In the genomic region with DNA sequence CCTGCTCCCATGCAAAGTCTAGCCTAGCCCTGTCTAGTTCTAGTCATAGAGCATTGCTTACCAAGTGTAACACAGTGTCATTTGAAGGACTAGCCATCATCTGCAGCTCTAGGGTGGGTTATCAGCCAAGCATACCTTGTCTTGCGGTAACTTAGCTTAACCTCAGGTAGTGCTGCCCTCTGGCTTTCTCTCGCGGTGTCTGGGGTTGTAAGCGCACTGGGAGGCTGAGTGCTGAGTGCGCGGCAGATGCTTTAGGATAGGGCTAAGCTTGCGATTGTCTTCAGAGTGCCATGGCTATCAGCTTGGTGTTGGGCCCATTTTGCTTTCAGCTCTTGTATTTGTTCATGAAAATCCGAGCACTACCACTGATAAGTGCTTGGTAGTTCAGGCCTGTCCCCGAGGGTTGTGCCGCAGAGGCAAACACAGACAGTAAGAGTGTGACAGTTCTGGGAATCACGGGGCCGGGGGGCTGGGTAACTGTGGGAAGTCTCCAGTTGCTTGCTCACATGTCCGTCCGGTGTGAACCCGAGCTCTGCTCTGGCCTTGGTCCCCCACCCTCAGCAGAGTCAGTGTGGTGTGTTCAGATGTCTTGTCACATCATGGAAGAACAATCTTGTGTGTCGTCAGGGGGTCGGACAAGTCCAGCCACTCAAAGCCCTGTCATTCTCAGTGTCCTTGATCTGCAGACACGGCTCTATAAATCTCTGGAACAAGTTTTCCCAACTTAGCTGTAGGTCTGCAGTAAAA, we compare ENCODE assay signal across 12 mouse cellular contexts. TPM values are rescaled to one million over a fixed set of nuclear protein-coding genes. Genes with fewer than 3 reads are reported as not detected.
DNase-seq lines count a peak whose midpoint lies in the region; ATAC-seq and TF ChIP-seq lines count a peak whose summit lies in the region.
"Had no signal": no experiment of that assay in that cellular context is flagged by ENCODE, and none has a peak within 500 bp of the region (broad histone marks: within the 10 kb centered on the region; RNA-seq: fewer than 3 reads in every experiment).

No protein-coding gene starts in this region.

- H3K4me2 ChIP-seq in forebrain, postnatal 0 days (ENCODE audit: low read depth) = no peak overlapping the region
- H3K4me2 ChIP-seq in forebrain, embryonic 16.5 days (ENCODE audit: low read length) = no peak overlapping the region
- H3K4me2 ChIP-seq in kidney, embryonic 15.5 days = no peak overlapping the region

- H3K36me3 ChIP-seq in forebrain, postnatal 0 days (ENCODE audit: insufficient read depth) = no peaks in the 10 kb centered on the region
- no peaks in the 10 kb centered on the region for H3K36me3 ChIP-seq in forebrain, embryonic 16.5 days (ENCODE audit: control insufficient read depth, insufficient read depth)
- H3K36me3 ChIP-seq in kidney, embryonic 15.5 days = no peaks in the 10 kb centered on the region
- H3K36me3 ChIP-seq in megakaryocyte, embryonic 14.5 days (replicated peaks; ENCODE audit: low read length) = peaks cover 63% of the 10 kb centered on the region
- H3K36me3 ChIP-seq: embryonic facial prominence, embryonic 10.5 days had no signal

- no peak overlapping the region for H3K27ac ChIP-seq in forebrain, postnatal 0 days (ENCODE audit: low read depth, low read length)
- H3K27ac ChIP-seq in forebrain, embryonic 16.5 days (ENCODE audit: low read length) = no peak overlapping the region
- no peak overlapping the region for H3K27ac ChIP-seq in kidney, embryonic 15.5 days
- H3K27ac ChIP-seq: embryonic facial prominence, embryonic 10.5 days had no signal

- H3K9ac ChIP-seq in forebrain, postnatal 0 days = no peak overlapping the region
- no peak overlapping the region for H3K9ac ChIP-seq in forebrain, embryonic 16.5 days (replicated peaks; ENCODE audit: low read depth, low read length)
- no peak overlapping the region for H3K9ac ChIP-seq in kidney, embryonic 15.5 days

- no peaks in the 10 kb centered on the region for H3K9me3 ChIP-seq in forebrain, postnatal 0 days (ENCODE audit: low read length)
- no peaks in the 10 kb centered on the region for H3K9me3 ChIP-seq in forebrain, embryonic 16.5 days (ENCODE audit: control insufficient read depth, low read length)
- no peaks in the 10 kb centered on the region for H3K9me3 ChIP-seq in kidney, embryonic 15.5 days (replicated peaks)
- H3K9me3 ChIP-seq in megakaryocyte, embryonic 14.5 days = no peaks in the 10 kb centered on the region
- H3K9me3 ChIP-seq: embryonic facial prominence, embryonic 10.5 days had no signal

- DNase-seq in forebrain, postnatal 0 days = no peak
- no peak for DNase-seq in kidney, adult 18-20 months
- DNase-seq in c-Kit-positive CD71-positive TER-119-positive erythroid progenitor cells, embryonic 14.5 days (ENCODE audit: low spot score) = no peak
- DNase-seq in spleen, adult 18-20 months = no peak
- DNase-seq: cerebellum, postnatal 25 days; gastrocnemius, postnatal 14 days had no signal

- H3K4me1 ChIP-seq in forebrain, postnatal 0 days (ENCODE audit: insufficient read depth) = no peaks in the 10 kb centered on the region
- no peaks in the 10 kb centered on the region for H3K4me1 ChIP-seq in forebrain, embryonic 16.5 days (replicated peaks; ENCODE audit: control insufficient read depth, insufficient read depth, low read length)
- no peaks in the 10 kb centered on the region for H3K4me1 ChIP-seq in kidney, embryonic 15.5 days
- peaks cover 96% of the 10 kb centered on the region for H3K4me1 ChIP-seq in megakaryocyte, embryonic 14.5 days
- H3K4me1 ChIP-seq: embryonic facial prominence, embryonic 10.5 days had no signal

- no peak overlapping the region for H3K4me3 ChIP-seq in forebrain, postnatal 0 days (ENCODE audit: low read depth, low read length)
- H3K4me3 ChIP-seq in forebrain, embryonic 16.5 days (replicated peaks; ENCODE audit: low read length) = no peak overlapping the region
- no peak overlapping the region for H3K4me3 ChIP-seq in kidney, embryonic 15.5 days (replicated peaks)
- H3K4me3 ChIP-seq in megakaryocyte, embryonic 14.5 days (replicated peaks) = peak overlapping the region; percentile 12
- H3K4me3 ChIP-seq: embryonic facial prominence, embryonic 10.5 days had no signal

- TF ChIP-seq CTCF in forebrain, postnatal 0 days (IDR thresholded peaks at IDR 0.05; ENCODE audit: low read depth) = 0 out of 2 replicates have a peak, but pooled peaks have one; percentile 11

- WGBS in forebrain, postnatal 0 days = 90% methylated on average over 18 of the region's 18 CpGs
- 87% methylated on average over 18 of the region's 18 CpGs for WGBS in forebrain, embryonic 16.5 days
- 75% methylated on average over 18 of the region's 18 CpGs for WGBS in kidney, embryonic 15.5 days

- no peak for ATAC-seq in forebrain, postnatal 0 days
- ATAC-seq in forebrain, embryonic 16.5 days = no peak
- ATAC-seq in kidney, embryonic 15.5 days (replicated peaks; ENCODE audit: low FRiP score) = peak; percentile 54; the same call in 1 of the 2 replicates
- no peak for ATAC-seq in megakaryocyte, adult 5-6 weeks (ENCODE audit: poor library complexity, severe bottlenecking)
- ATAC-seq: activated CD4-positive, CD25-positive, alpha-beta regulatory T cell, adult 4 months had no signal

- no peaks in the 10 kb centered on the region for H3K27me3 ChIP-seq in forebrain, postnatal 0 days (ENCODE audit: insufficient read depth, low read length)
- H3K27me3 ChIP-seq in forebrain, embryonic 16.5 days (replicated peaks; ENCODE audit: control insufficient read depth, insufficient read depth, low read length) = no peaks in the 10 kb centered on the region
- no peaks in the 10 kb centered on the region for H3K27me3 ChIP-seq in kidney, embryonic 15.5 days
- no peaks in the 10 kb centered on the region for H3K27me3 ChIP-seq in megakaryocyte, embryonic 14.5 days (replicated peaks)

RNA-seq across cellular contexts. Expression of gene Slc44a1, which starts 22.5 kb away (rescaled TPM):
- total RNA-seq in forebrain, postnatal 0 days (2014; rRNA removed) = 29.3 and 31.9 TPM in 2 replicates
- 11.9 and 12.4 TPM in 2 replicates for polyA plus RNA-seq in forebrain, postnatal 0 days (2015; fragmentation: Nextera tagmentation; extraction: Ambion mirVana)
- polyA plus RNA-seq in forebrain, embryonic 16.5 days (2015; fragmentation: Nextera tagmentation; extraction: Ambion mirVana) = 13.7 and 19.6 TPM in 2 replicates
- polyA plus RNA-seq in kidney, embryonic 15.5 days (2015; fragmentation: Nextera tagmentation; extraction: Ambion mirVana) = 38.0 and 38.1 TPM in 2 replicates
- 6.2 and 11.1 TPM in 2 replicates for polyA plus RNA-seq in megakaryocyte, embryonic 14.5 days (2012; ENCODE audit: insufficient read depth, low replicate concordance)
- total RNA-seq in megakaryocyte, adult 5-6 weeks (2015) = 11.8 and 12.4 TPM in 2 replicates
- 9.1 and 10.1 TPM in 2 replicates for total RNA-seq in megakaryocyte, adult 5-6 weeks (2017)
